Mouse (Mus musculus): Measurements from ENCODE around the gene Gm17361. TPM values are rescaled to one million over a fixed set of nuclear protein-coding genes. Genes with fewer than 3 reads are reported as not detected.
"Not testable (repeated sequence)": the region's sequence is repeated elsewhere in the genome, so short reads cannot be mapped to it uniquely, and the experiment has no call there.

Gm17361 gene
- not detected in 2 replicates for polyA plus RNA-seq (2012; rRNA removed)

- DNase-seq (ENCODE audit: low read depth) = not testable (repeated sequence)
Observed at GRCm38 (mm10) chrX:125003863-125004262, at the start of gene Gm17361. Gm17361 (plus strand) TSS chrX:125004163.

All from brain, embryonic 14.5 days (tissue).